Mouse (Mus musculus): ENCODE data around the gene Olfr362.
"Not testable (repeated sequence)": the region's sequence is repeated elsewhere in the genome, so short reads cannot be mapped to it uniquely, and the experiment has no call there.

The Olfr362 gene

DNA sequence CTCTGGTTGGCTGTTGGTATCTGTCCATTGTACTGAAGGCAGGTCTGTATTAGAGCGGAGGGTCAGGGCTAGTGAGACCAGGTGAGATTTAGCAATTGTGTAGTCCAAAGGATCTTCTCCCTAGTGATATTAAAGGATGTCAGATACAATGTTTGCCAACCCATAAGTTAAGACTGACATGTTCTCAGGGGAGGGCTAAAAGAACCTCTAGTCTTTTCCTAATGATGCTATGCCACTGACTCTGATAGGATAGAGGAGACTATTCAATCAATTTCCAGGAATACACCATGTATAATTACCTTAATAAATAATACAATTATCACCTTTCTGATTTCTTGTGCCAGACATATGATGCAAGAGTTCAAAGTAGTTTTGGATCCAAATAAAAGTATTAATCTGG is at the start of gene Olfr362:
Gene Olfr362 (minus strand): TSS at position 101 of the 400 bp plus-strand sequence.
- no peak for DNase-seq

DNA sequence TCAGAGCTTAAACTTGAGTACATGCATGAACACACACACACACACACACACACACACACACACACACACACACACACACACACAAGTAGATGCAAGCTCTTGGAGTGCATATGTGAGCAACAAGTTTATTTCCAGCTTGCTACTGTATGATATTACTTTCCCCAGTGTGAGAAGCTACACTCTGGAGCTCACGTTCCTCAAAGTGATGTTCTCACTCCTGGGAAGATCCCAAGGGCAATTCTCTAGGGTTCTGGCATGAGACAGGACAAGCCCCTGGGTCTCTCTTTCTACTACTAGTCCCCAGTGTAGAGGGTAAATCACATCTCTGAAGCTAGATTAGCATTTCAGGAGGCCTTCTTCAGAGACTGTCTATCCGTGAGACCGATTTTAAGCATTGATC is 21.3 kb upstream of the Olfr362 start, which contains the start of gene Olfr364-ps1:
Gene Olfr364-ps1 (plus strand): TSS at position 301 of the 400 bp plus-strand sequence.
- no peak for DNase-seq

DNA sequence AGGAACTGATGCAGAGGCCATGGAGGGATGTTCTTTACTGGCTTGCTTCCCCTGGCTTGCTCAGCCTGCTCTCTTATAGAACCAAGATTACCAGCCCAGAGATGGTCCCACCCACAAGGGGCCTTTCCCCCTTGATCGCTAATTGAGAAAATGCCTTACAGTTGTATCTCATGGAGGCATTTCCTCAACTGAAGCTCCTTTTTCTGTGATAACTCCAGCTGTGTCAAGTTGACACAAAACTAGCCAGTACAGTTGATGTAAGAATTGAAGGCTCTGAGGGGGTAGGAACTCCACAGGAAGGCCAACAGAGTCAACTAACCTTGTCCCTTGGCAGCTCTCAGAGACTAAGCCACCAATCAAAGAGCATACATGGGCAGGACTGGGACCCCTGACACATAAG is 28.5 kb downstream of the Olfr362 start, which contains the start of gene Olfr361:
Gene Olfr361 (minus strand): TSS at position 101 of the 400 bp plus-strand sequence.
- DNase-seq: not testable (repeated sequence)

DNA sequence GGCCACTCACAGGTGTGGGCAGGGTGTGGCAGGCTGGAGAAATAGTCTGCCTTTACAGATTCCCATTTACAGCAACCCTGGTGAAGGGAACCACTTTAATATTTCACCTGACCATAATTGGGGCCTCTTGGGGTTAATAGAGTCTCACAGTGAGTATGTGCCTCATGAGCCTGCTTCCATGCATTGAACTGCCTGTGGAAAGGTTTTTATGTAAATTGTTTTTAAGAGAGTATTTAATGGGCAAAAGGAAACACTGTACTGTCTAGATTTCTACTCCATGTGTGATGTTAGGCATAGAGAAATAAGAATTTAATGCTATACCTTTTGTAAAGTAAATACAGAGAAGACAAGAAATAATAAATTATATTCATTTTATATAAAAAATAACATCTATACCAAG is 52.3 kb downstream of the Olfr362 start, which contains the start of gene Olfr360:
Gene Olfr360 (plus strand): TSS at position 301 of the 400 bp plus-strand sequence.
- no peak for DNase-seq
